Mouse (Mus musculus): Measurements from ENCODE around the gene Krt12. TPM values are rescaled to one million over a fixed set of nuclear protein-coding genes. Genes with fewer than 3 reads are reported as not detected.
A peak's percentile ranks its signal among the peaks of the same experiment; 100 is the strongest.

Krt12 gene
- 10 to 100 TPM; 10.3 TPM for total RNA-seq (2021)

DNA sequence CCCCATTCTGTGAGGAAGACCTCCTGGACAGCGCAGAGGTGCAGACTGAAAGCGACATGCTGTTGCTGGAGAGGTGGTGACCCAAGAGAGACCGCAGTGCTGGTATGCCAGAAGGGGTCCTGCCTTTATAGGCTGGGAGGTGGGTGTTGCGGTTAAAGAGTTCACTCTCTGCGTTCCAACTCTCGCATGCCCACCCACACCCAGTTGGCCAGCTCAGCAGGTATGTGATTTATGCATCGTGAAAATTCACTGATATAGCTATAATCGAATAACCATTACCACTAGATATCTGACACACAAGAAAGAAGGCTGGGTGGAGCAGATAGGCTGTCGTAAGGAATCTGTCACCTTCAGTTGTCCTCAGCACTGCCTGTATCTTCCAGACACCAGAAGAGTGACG, at the start of gene Krt12:
Gene Krt12 (minus strand): TSS at position 101 of the 400 bp plus-strand sequence.
- DNase-seq (ENCODE audit: low spot score in 2 of 2): no peak
- intact Hi-C loops (cut with DNase I): no loop called here

DNA sequence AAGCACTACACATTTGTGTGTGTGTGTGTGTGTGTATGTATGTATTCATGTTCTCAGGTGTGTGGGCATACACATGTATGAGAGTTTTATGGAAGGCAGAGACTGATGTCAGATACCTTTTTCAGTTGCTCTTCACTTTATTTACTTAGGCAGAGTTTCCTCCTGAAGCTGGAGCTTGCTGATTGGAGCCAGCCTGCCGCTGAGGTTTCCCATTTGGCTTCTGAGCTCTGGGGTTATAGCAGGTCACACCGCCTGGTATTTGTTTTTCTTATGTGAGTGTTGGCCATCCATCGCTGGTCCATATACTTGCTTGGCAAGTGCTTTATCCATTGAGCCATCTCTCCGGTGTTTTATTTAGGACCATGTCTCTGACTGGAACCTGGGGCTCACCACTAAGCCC, 47.2 kb upstream of the Krt12 start:
- intact Hi-C loops (cut with DNase I): no loop called here
- no peak for DNase-seq (ENCODE audit: low spot score in 2 of 2)

DNA sequence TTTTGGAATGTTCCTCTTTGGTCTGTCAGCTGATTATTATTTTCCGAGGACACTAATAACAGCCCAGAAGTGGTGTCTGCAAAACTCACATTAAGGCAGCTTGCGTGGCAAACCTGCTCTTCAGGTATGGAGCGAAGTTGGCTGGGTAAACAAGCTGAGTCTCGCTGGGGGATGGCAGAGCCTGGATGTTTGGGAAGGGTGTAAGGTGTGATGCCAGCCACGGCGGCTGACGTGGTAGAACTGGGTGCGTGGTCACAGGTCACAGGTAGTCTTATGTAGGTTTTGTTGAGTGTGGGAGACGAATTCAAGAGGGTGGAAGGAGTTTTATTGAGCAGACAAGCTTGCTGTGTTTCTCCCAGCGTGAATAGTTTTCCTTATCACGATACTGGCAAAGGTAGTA, 46.5 kb upstream of the Krt12 start:
- intact Hi-C loops (cut with DNase I): no loop called here
- DNase-seq (ENCODE audit: low spot score in 2 of 2): no peak

DNA sequence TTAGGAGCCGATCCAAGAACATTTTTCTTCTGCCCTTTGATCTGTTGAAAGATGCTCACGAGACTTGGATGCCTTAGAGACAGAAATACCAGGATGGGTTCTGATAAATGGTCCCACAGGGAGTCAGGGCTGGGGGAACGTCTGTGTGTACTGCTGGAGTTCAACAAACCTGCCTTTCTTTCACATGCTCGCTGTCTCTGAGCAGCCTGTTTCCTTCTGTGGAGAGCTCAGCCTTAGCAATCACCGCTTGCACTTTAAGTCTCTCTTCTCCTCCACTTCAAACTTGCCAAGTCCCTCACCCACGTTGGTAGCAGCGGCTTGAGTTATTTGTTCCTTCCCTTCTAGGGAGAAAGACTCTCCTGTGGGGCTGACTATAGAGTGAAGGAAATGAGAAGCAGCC, 44.3 kb upstream of the Krt12 start:
- intact Hi-C loops (cut with DNase I): loop anchor here (1.0 to 2.0 kb wide), 2 partner anchors 106 to 703 kb away; no protein-coding TSS in a partner anchor
- DNase-seq (ENCODE audit: low spot score in 2 of 2): peak; percentile 13 to 86

DNA sequence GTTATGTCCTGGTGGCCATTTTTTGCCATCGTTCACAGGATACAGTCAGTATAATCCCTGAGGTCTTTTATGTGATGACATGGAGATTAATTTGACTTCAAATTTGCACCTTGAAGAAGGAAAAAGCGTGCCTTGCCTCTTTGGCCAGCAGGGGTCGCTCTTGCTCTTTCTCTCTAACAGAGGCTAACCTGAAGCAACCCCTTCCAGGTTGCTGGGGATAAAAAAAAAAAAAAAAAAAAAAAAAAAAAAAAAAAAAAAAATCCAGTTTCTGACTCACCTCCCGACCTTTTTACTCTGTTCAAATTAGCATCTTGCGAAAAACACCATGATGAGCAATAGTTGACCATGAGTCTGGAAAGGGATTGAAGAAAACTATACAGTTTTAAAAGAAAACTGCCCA, 42.8 kb upstream of the Krt12 start:
- intact Hi-C loops (cut with DNase I): loop anchor here (2.0 kb wide), 2 partner anchors 540 to 818 kb away; no protein-coding TSS in a partner anchor
- peak; percentile 81 to 88 for DNase-seq (ENCODE audit: low spot score in 2 of 2)

DNA sequence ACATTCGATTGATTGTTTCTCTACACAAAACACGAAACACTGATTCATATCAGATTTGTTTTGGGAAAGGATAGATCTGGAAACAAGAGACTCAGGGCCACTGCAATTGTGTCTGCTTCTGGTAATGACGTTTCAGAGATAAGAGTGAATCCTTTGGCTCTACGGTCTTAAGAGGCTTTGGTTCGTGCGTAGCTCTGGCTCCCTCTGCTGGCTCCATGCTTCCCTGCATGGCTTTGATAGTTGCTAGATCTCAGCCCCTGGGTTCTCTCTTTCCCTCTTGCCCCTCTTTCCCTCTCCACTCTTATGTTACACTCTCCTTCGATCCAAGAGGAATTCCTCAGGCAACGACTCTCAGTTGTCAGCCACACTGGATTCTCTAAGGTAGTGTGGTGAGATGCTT, 41.1 kb upstream of the Krt12 start:
- intact Hi-C loops (cut with DNase I): loop anchor here (1.0 kb wide), 3 partner anchors 50 to 832 kb away; no protein-coding TSS in a partner anchor
- DNase-seq (ENCODE audit: low spot score in 2 of 2): peak; percentile 76

DNA sequence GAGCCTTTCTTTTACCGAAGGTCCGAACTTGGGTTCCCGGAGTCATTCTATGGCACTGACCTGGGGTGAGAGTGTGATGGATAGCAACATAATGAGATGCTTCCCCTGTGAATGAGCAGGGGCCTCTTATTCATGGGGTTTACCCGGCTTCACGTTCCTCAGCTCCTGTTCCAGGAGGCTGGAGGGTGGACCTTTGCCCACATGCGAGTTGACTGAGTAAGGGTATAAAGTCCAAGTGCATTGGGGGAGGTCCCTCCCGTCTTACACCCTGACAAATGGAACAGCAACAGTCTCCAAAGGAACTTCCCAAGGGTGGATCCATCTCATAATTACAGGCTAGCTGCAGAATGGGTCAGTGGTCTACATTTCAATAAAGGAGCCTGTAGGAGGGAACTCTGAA, 39.7 kb upstream of the Krt12 start:
- intact Hi-C loops (cut with DNase I): no loop called here
- DNase-seq (ENCODE audit: low spot score in 2 of 2): no peak

DNA sequence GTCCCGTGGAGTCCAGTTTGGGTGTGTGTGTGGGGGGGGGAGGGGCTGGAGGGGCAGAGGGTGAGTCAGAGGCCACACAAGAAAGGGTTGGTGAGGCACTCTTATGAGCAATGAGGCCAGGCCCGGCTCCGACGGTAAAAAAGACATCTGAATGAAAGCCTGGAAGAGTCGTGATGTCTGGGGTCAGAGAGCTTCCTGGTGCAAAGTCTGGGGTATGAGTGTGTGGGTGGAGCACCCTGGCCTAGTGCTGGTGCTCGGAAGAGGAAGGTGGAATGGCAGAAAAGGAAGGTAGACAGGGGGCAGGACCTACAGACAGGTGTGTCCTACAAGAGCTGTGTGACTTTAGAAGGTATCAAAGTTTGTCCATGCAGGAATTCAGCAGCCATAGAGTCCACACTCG, 36.8 kb upstream of the Krt12 start:
- no peak for DNase-seq (ENCODE audit: low spot score in 2 of 2)
- intact Hi-C loops (cut with DNase I): no loop called here

DNA sequence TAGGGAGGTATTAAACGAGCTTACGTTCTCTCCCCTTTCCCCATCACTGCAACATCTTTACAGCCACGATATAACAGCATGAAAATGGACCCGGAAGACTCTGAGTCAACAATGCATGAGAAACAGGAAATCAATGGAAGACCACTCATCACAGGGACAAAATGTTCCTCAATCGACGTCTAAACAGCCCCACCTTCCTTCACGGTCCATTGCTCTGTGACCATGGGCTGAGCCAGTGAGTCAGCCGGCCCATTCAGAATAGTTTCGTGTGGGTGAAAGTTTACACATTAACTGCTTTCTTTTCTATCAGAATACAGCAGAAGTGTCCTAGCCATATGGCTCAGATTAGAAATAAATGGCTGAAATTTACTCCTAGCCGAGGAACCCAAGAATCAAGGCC, 32.7 kb upstream of the Krt12 start:
- DNase-seq (ENCODE audit: low spot score in 2 of 2): no peak
- intact Hi-C loops (cut with DNase I): no loop called here

DNA sequence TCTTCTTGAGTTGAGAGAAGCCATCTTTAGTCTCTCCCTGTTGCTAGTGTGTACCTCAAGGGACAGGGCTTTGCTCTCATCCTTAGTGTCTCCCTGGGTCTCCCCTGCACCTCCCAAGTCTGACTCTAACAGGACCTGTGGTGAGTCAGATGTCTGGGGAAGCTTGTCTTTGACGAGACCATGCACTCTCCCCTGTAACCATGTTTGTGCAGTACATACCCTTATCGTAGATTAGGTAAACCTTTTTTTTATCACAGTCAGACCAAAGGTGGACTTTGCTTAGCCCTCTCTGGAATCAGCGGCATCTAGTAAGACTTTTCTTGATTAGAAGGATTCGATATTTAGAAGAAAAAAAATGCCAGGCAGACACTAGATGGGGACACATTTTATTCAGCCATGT, 32.0 kb upstream of the Krt12 start:
- intact Hi-C loops (cut with DNase I): no loop called here

DNA sequence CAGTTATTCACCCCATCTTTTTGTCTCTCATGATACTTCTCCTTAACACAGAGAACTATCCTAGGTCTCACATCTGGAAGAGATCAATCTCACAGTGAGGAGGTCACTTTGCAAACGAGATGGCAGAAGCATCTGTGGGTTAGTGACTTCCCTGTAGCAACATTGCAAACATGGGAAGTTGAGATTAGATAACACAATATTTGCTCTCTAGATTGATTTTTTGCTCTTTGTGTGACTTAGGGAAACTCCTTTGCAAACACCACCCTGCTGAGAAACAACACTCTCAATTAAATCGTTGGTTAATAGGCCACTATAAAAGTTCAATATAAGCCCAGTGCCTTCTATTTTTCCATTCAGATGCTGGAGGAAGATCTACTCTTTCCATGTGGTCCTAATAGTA, 26.7 kb upstream of the Krt12 start:
- no peak for DNase-seq (ENCODE audit: low spot score in 2 of 2)
- intact Hi-C loops (cut with DNase I): no loop called here

More for the DNA sequence above, 32.0 kb upstream of the Krt12 start:
- DNase-seq (ENCODE audit: low spot score in 2 of 2): no peak

DNA sequence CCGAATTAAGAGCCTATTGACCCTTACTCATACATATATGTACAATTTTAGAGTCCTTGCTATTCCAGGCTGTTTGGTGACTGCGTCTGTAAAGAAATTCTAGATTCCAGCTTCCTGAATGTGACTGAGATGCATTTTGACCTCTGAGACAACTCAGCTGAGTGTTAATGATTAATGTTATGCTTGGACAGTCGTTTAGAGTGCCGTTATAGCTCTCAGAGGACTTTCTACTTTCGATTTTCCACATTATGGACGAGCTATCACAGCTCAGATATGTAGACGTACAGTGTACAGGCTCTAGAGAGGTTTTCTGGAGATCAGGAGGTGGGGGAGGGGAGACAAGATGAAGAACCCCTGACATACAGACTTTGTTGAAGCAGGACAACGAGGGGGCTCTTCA, 19.2 kb upstream of the Krt12 start:
- no peak for DNase-seq (ENCODE audit: low spot score in 2 of 2)
- intact Hi-C loops (cut with DNase I): no loop called here

DNA sequence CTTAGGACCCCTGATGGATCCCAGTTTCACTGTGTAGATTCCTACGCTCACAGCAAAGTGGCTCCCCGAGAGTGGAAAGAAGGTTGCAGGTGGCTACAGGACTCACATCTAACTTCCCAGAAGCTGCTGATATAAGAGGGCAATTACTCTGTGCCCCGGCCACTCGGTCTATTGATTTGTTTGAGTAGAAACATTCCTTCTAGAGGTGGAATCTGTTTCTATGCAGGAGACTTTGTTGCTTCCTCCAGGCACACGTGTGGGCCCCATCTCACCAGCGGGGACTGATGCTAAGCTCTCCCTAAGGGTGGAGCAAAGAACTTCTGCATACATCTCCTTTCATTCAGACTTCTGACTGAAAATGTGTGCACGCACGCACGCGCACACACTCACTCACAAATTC, 17.4 kb upstream of the Krt12 start:
- intact Hi-C loops (cut with DNase I): no loop called here
- DNase-seq (ENCODE audit: low spot score in 2 of 2): no peak

DNA sequence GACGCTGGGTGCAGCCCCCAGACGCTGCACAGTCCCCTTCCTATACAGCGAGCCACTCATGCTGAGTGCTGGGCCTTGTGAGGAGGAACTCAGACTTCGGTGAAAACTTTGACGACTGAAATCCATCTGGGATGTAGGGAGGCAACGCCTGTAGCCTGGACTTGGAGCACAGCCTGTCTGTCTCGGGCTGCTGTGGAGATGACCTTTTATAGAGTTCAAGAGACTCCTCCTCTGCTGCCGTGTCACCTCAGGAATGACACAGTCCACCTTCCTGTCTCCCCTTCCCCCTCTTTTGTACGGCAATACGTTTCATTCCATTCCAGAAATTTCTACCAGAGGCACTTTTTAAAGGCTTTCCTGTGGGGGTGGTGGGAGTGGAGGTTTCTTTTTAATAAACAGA, 15.9 kb upstream of the Krt12 start, which contains the start of gene Krt20:
Gene Krt20 (minus strand): TSS at position 179 of the 400 bp plus-strand sequence.
- no peak for DNase-seq (ENCODE audit: low spot score in 2 of 2)
- intact Hi-C loops (cut with DNase I): no loop called here

DNA sequence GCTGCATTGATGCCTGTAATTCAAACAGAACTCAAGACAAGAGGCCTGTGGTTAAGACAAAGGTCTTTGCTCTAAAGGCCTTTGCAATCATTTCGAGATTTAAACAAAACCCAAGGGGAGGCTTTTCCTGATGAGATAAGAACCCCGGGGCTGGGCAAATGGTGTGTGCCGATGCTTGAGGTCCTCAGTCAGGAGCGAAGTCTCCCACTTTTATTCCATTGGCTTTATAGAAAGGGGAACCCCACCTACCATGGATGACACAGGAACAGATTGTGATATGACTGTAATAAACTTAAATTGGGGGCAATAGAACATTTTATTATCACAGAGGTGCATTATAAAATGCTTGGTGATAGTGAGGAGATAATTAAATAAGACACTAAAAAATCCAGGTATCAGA, 14.6 kb upstream of the Krt12 start:
- intact Hi-C loops (cut with DNase I): no loop called here
- no peak for DNase-seq (ENCODE audit: low spot score in 2 of 2)

DNA sequence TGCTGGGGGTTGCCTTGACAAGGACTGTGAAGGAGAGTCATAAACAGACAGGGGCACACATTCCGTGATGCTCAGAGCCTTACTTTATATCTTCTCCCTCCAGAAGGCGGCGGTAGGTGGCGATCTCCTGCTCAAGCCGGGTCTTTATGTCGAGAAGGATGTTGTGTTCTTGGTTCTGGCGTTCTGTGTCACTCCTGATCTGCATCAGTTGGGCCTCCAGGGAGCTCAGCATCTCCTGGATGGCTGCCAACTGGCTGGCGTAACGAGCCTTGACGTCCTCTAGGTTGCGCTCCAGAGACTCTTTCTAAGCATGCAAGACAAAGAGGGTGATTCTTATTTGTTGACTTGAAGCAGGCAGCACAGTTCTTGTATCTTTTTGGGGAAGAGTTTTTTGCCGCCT, 8.6 kb upstream of the Krt12 start:
- intact Hi-C loops (cut with DNase I): no loop called here
- DNase-seq (ENCODE audit: low spot score in 2 of 2): peak in 1 of 2 experiments; percentile 42

DNA sequence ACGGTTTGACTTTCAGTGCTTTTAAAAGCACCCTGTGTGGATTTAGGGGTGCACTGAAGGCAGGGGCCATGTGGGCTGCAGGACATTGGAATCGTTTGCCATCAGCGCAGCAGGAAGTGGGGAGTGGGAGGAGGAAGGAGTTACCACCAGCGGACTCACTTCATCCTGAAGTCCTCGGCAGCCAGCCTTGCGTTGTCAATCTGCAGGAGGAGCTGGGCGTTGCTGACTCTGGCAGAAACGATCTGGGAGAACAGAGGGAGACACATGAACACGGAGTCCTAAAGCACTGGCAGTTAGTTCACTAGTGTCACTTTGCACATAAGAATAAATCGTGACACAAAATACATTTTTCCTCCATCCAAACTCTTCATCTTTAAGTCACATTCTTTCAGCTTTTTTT, 1.5 kb downstream of the Krt12 start:
- peak in 1 of 2 experiments; percentile 54 for DNase-seq (ENCODE audit: low spot score in 2 of 2)
- intact Hi-C loops (cut with DNase I): no loop called here

DNA sequence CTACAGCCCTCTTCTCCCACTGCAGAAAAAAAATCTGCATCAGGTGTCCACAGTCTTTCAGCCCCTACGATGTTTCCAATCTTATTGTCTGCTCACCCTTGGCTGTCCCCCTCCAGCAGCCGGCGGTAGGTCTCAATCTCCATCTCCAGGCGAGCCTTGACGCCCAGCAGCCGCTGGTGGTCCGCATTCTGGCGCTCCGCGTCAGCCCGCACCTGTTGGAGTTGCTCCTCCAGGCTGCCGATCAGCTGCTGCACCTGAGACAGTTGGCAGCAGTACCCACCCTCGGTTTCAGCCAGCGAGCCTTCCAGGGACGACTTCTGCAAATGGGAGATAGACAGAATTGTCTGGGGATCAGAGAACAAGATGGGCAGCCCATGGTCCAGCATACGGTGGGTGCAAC, 4.2 kb downstream of the Krt12 start:
- peak in 1 of 2 experiments; percentile 22 for DNase-seq (ENCODE audit: low spot score in 2 of 2)
- intact Hi-C loops (cut with DNase I): loop anchor here (1.0 to 2.0 kb wide), 2 partner anchors 26 to 155 kb away; no protein-coding TSS in a partner anchor

DNA sequence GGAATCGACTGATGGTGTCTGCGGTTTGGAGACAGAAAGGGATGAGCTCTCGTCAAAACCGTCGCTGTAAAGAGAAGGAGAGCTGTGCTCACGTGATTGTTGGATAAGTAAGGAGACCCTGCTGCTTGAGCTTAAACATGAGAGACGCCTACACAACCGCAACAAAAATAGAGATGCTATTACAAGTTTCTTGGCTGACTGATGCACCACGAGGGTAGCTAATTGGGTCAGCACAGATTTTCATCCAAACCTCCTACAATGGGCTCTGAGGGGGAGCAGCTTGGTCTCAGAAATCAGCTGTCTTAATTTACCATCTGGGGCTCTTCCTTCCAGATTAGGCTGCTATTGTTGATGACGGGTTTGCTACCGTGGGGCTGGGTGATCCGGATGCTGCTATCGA, 5.2 kb downstream of the Krt12 start:
- peak; percentile 59 to 97 for DNase-seq (ENCODE audit: low spot score in 2 of 2)
- intact Hi-C loops (cut with DNase I): loop anchor here (1.0 to 2.0 kb wide), 2 partner anchors 25 to 156 kb away; no protein-coding TSS in a partner anchor

DNA sequence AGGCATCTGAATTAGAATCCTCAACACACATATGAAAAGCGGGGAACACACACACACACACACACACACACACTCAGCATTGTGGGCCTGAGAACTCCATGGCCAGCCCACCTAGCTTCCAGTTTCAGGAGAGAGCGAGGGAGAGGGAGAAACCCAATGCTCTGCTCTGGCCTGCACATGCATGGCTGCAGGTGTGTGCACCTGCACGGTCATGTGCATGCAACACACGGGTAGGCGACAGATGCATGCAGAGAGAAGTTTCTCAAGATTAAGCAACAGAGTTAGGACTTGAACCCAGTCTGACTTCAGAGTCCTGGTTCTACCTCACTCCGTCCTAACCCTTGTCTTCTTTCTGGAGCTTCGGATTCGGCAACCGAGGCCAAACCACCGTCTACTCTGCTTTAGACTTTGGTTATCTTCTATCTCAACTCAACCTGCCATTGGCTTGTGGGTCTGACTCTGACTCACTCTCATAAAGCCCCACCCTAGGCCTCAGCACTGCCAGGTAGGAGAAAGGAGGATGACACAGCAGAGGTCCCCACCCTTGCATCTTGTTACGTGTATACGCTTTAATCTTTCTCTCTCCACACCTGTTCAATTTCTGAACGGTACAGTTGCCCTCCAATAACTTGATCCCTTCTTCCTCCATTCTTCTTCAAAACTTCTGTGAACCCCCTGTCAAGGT, 7.5 kb downstream of the Krt12 start:
- DNase-seq (ENCODE audit: low spot score in 2 of 2): no peak
- intact Hi-C loops (cut with DNase I): loop anchor here (5.0 kb wide), 1 partner anchor 883 kb away; no protein-coding TSS in a partner anchor

DNA sequence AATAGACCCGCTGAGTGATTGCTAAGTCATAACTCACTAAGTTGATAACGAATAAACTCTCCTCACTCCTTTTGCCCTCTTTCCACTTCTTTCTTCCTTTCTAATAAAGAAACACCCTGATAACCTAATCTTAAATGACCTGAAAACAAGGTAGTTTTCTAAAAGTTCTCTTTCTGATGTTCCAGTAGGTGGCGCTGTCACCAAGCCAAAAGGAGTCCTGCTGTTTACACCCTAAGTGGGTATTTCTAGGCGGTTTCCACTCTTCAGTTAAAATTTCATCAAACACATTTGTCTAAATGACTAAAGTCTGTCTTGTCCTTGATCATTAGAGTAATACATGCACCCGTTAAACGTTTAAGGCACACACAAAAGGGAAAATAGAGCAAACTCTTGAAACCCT, 8.8 kb downstream of the Krt12 start:
- intact Hi-C loops (cut with DNase I): loop anchor here (1.0 to 5.0 kb wide), 2 partner anchors 50 to 884 kb away; no protein-coding TSS in a partner anchor
- DNase-seq (ENCODE audit: low spot score in 2 of 2): peak; percentile 54 to 61
